Comparison of ENCODE assay signal across 8 mouse cellular contexts in genomic region chr11:83291375-83292250, GRCm38 (mm10). TPM values are rescaled to one million over a fixed set of nuclear protein-coding genes. Genes with fewer than 3 reads are reported as not detected.
A peak's percentile ranks its signal among the peaks of the same experiment; 100 is the strongest.
DNase-seq lines count a peak whose midpoint lies in the region; ATAC-seq and TF ChIP-seq lines count a peak whose summit lies in the region.

No protein-coding gene starts in this region.

- peak overlapping the region; percentile 95 for H3K4me2 ChIP-seq in hindbrain, embryonic 16.5 days (ENCODE audit: low read length)

- peak overlapping the region; percentile 60 for H3K4me3 ChIP-seq in hindbrain, embryonic 16.5 days (ENCODE audit: low read length)
- H3K4me3 ChIP-seq in left cerebral cortex, adult 2 months, result peak overlapping the region; percentile 66

- H3K9me3 ChIP-seq in hindbrain, embryonic 16.5 days (ENCODE audit: control insufficient read depth, low read length), result no peaks in the 10 kb centered on the region

- no peak for TF ChIP-seq CTCF in left cerebral cortex, adult 2 months (IDR thresholded peaks at IDR 0.05)

- intact Hi-C loops in left cerebral cortex, adult 2 months (cut with DNase I), result loop anchor here (2.0 kb wide), 1 partner anchor 21 kb away; no protein-coding TSS in a partner anchor

- no peaks in the 10 kb centered on the region for H3K27me3 ChIP-seq in hindbrain, embryonic 16.5 days (replicated peaks; ENCODE audit: control insufficient read depth, insufficient read depth, low read length)

- ATAC-seq in hindbrain, embryonic 16.5 days, result peak; percentile 100
- ATAC-seq in megakaryocyte, adult 5-6 weeks (ENCODE audit: poor library complexity, severe bottlenecking), result peak; percentile 100

- peak; percentile 94 for DNase-seq in T-cell, adult 2 months (ENCODE audit: low spot score)
- peak; percentile 93 to 94 for DNase-seq in cerebellum, postnatal 36 days
- peak; percentile 91 to 95 for DNase-seq in frontal cortex, postnatal 36 days (ENCODE audit: low spot score in 2 of 2)
- peak; percentile 92 to 93 for DNase-seq in left cerebral cortex, adult 2 months (ENCODE audit: extremely low spot score in 1 of 2, low spot score in 2 of 2)
- DNase-seq in right cerebral cortex, adult 2 months (ENCODE audit: low spot score in 2 of 2), result peak; percentile 94
- peak; percentile 94 for DNase-seq in urinary bladder, postnatal 14 days (ENCODE audit: low spot score)

- WGBS in hindbrain, embryonic 16.5 days, result under 1% methylated on average over 38 of the region's 38 CpGs

- 0 out of 2 replicates have a peak, but pooled peaks cover under 1% of the 10 kb centered on the region for H3K36me3 ChIP-seq in hindbrain, embryonic 16.5 days (ENCODE audit: control insufficient read depth, insufficient read depth, low read length)

- H3K27ac ChIP-seq in hindbrain, embryonic 16.5 days (ENCODE audit: low read depth, low read length), result peak overlapping the region; percentile 78
- peak overlapping the region; percentile 89 for H3K27ac ChIP-seq in left cerebral cortex, adult 2 months

- peaks cover 29% of the 10 kb centered on the region for H3K4me1 ChIP-seq in hindbrain, embryonic 16.5 days (ENCODE audit: control insufficient read depth, insufficient read depth, low read depth, low read length)

- H3K9ac ChIP-seq in hindbrain, embryonic 16.5 days (ENCODE audit: low read depth, low read length), result peak overlapping the region; percentile 76

RNA-seq across cellular contexts. Expression of gene Slfn14, which starts 5.1 kb away (rescaled TPM):
- polyA plus RNA-seq in hindbrain, embryonic 16.5 days (2015; fragmentation: Nextera tagmentation; extraction: Ambion mirVana), result 0.10 TPM in 1 of 2 replicates, not detected in the other
- not detected for total RNA-seq in left cerebral cortex, adult 2 months (2021)
- not detected in 2 replicates for total RNA-seq in megakaryocyte, adult 5-6 weeks (2015)
- 0.16 TPM in 1 of 2 replicates, not detected in the other for total RNA-seq in megakaryocyte, adult 5-6 weeks (2017)

RNA-seq across cellular contexts. Expression of gene Ap2b1, which starts 7.2 kb away (rescaled TPM):
- polyA plus RNA-seq in hindbrain, embryonic 16.5 days (2015; fragmentation: Nextera tagmentation; extraction: Ambion mirVana), result 113 and 131 TPM in 2 replicates
- total RNA-seq in left cerebral cortex, adult 2 months (2021), result 100 to 1,000 TPM; 281 to 296 TPM
- total RNA-seq in megakaryocyte, adult 5-6 weeks (2015), result 53.7 and 58.1 TPM in 2 replicates
- 52.4 and 59.6 TPM in 2 replicates for total RNA-seq in megakaryocyte, adult 5-6 weeks (2017)

RNA-seq across cellular contexts. Expression of gene Pex12, which starts 10.8 kb away (rescaled TPM):
- 15.0 and 16.7 TPM in 2 replicates for polyA plus RNA-seq in hindbrain, embryonic 16.5 days (2015; fragmentation: Nextera tagmentation; extraction: Ambion mirVana)
- total RNA-seq in left cerebral cortex, adult 2 months (2021), result 10 to 100 TPM in 1 of 2 experiments, 1 to 10 TPM in 1; 9.4 to 13.9 TPM
- 6.2 and 7.1 TPM in 2 replicates for total RNA-seq in megakaryocyte, adult 5-6 weeks (2015)
- 4.3 and 8.0 TPM in 2 replicates for total RNA-seq in megakaryocyte, adult 5-6 weeks (2017)

Comparison
In these comparisons a context has a peak if more than half of its experiments do, and no peak if none do; other contexts are left out.
1. Peak in every context shown above with its lines: DNase-seq, ATAC-seq, H3K4me3 ChIP-seq and H3K27ac ChIP-seq.
2. RNA of gene Ap2b1, which starts 7.2 kb away (total RNA-seq): 281 to 296 TPM in left cerebral cortex, adult 2 months; 52.4 to 59.6 TPM in megakaryocyte, adult 5-6 weeks; every median in the first group is over 4 times any median in the second.